Mouse (Mus musculus): ENCODE results near the gene Rpl3. TPM values are rescaled to one million over a fixed set of nuclear protein-coding genes. Genes with fewer than 3 reads are reported as not detected.

Gene Rpl3
- polyA plus RNA-seq, 1 experiment from 2014 or later: 980 TPM

DNA sequence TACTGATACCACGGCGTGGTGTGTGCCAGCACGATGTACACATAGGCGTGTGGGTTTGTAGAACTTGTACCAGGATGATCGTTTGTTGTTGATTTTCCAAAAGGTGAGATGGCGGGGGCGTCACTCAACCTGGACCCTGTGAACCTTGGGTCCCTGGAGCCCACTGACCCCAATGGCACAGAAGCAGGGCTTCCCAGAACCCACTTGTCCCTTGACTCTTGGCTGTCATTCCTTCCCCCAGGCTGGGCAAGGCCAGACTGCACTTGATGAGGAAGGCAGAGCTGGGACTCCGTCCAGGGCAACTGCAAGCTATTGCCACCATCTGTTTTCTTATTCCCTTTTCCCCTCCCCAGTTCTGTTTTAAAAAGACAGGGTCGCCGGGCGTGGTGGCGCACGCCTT is 2.5 kb upstream of the Rpl3 start:
- peaks cover 42% of the 10 kb centered on the region for H3K4me1 ChIP-seq
- no peak overlapping the region for H3K27ac ChIP-seq
- H3K36me3 ChIP-seq: no peaks in the 10 kb centered on the region
- H3K9me3 ChIP-seq: no peaks in the 10 kb centered on the region
- H3K27me3 ChIP-seq (ENCODE audit: insufficient read depth, poor library complexity, severe bottlenecking): peaks cover 85% of the 10 kb centered on the region
- WGBS: 89% methylated on average over 13 of the region's 13 CpGs
- no peak for DNase-seq (ENCODE audit: low spot score)
- no peak overlapping the region for H3K4me3 ChIP-seq

DNA sequence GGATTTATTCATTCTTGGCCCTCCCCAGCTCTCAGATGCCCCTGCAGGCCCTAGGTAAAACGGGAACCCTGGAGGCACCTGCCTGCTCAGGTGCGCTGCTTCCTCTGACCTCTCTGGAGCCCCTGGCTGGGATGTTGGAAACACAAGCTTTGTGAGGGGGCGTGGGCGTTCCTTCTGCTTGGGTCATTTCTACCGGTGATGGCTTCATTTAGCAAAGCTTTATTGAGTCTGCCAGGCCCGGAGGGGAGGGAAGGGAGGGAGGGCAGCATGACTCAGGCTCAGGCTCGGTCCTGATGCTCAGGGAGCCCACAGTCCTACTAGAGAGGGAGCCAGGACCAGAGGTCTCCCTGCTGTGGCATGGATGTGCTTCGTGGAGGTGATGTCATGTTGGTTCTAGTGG is 931 bp upstream of the Rpl3 start:
- peaks cover 74% of the 10 kb centered on the region for H3K27me3 ChIP-seq (ENCODE audit: insufficient read depth, poor library complexity, severe bottlenecking)
- DNase-seq (ENCODE audit: low spot score): no peak
- no peaks in the 10 kb centered on the region for H3K9me3 ChIP-seq
- no peak overlapping the region for H3K4me3 ChIP-seq
- H3K4me1 ChIP-seq: peaks cover 26% of the 10 kb centered on the region
- no peaks in the 10 kb centered on the region for H3K36me3 ChIP-seq
- H3K27ac ChIP-seq: no peak overlapping the region
- WGBS: 21% methylated on average over 8 of the region's 8 CpGs

DNA sequence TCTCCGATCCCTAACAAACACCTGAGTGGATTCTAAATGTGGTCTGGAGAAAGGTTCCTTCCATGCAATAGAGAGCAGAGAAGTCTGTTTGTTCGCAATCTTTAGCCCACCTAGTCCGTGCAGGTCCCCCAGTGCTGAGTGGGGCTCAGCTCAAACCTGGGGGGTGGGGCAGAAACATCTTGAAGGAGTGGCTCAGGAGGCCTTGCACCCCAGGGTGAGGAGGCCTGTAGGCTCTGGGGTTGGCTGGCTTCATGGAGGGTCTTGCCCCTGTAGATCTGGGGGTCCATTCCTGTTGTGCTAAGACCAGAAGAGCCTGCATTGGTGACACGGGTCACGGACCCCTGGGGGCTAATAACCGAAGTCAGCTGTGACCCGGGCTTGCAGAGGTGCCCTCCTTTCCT is 373 bp upstream of the Rpl3 start:
- peaks cover 72% of the 10 kb centered on the region for H3K27me3 ChIP-seq (ENCODE audit: insufficient read depth, poor library complexity, severe bottlenecking)

DNA sequence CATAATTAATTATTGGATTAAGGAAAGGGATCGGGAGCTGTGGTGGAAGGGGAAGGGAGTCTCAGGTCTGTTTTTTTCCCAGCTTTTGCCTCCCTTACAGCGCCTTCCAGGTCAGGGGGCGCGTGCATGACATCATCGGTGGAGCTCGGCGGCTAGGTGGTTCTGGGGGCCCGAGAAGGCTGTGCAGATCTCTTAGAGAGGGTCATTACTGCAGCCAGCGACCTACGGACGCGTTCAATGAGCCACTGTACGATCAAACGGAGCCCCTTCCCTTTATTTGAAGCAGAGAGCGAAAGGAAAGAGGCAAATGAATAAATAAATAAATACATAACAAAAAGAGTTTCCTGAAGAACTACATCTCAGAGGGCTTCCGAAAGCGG is 937 bp downstream of the Rpl3 start:
- Histone ChIP-seq H3K9me3 (no peaks in the 10 kb centered on the region), H3K27ac (peak overlapping the region; percentile 82), H3K4me1 (peaks cover 15% of the 10 kb centered on the region), H3K27me3 (ENCODE audit: insufficient read depth, poor library complexity, severe bottlenecking) (peaks cover 59% of the 10 kb centered on the region), H3K4me3 (peak overlapping the region; percentile 76), H3K36me3 (no peaks in the 10 kb centered on the region)
- 2% methylated on average over 17 of the region's 17 CpGs for WGBS
- DNase-seq (ENCODE audit: low spot score): no peak

More for the DNA sequence above, 373 bp upstream of the Rpl3 start:
- Histone ChIP-seq H3K36me3 (no peaks in the 10 kb centered on the region), H3K9me3 (no peaks in the 10 kb centered on the region), H3K27ac (no peak overlapping the region), H3K4me3 (peak overlapping the region; percentile 76), H3K4me1 (peaks cover 20% of the 10 kb centered on the region)
- no peak for DNase-seq (ENCODE audit: low spot score)
- WGBS: 30% methylated on average over 7 of the region's 7 CpGs

DNA sequence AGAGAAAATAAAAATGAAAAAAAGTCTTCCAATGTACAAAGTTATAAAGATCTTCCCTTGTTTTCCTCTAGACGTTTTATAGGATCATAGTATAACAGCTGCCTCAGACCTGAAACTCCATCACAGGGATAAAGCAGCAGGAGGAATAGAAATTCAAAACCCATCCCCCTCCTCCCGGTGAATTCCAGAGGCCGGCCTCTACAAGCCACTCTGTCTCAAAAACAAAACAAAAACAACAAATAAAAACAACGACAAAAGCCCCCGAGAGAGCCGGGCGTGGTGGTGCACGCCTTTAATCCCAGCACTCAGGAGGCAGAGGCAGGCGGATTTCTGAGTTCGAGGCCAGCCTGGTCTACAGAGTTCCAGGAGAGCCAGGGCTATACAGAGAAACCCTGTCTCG is 1.5 kb downstream of the Rpl3 start:
- H3K27me3 ChIP-seq (ENCODE audit: insufficient read depth, poor library complexity, severe bottlenecking): peaks cover 53% of the 10 kb centered on the region
- no peaks in the 10 kb centered on the region for H3K36me3 ChIP-seq
- no peak for DNase-seq (ENCODE audit: low spot score)
- no peaks in the 10 kb centered on the region for H3K9me3 ChIP-seq
- no peak overlapping the region for H3K27ac ChIP-seq
- H3K4me1 ChIP-seq: peaks cover 15% of the 10 kb centered on the region
- WGBS: 63% methylated on average over 11 of the region's 11 CpGs
- peak overlapping the region; percentile 76; the same call in 1 of the 2 replicates for H3K4me3 ChIP-seq

DNA sequence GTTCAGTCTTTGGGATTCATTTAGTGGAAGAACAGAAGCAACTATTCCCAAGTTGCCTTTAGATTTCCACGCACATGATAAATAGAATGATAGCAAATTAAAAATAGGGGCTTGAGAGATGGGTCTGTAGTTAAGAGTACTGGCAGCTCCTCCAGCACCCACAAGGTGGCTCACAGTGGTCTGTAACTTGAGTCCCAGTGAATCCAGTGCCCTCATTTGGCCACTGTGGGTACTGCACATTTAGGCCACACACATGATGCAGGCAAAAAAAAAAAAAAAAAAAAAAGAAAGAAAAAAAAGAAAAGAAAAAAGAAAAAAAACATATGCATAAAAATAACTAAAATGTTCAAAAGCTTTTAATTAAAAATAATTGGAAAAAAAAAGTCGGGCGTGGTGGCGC is 3.0 kb downstream of the Rpl3 start:
- Histone ChIP-seq H3K9me3 (no peaks in the 10 kb centered on the region), H3K4me1 (peaks cover 15% of the 10 kb centered on the region), H3K27me3 (ENCODE audit: insufficient read depth, poor library complexity, severe bottlenecking) (peaks cover 44% of the 10 kb centered on the region), H3K36me3 (no peaks in the 10 kb centered on the region), H3K4me3 (no peak overlapping the region), H3K27ac (no peak overlapping the region)
- DNase-seq (ENCODE audit: low spot score): peak; percentile 93
- WGBS: 28% methylated on average over 4 of the region's 4 CpGs

DNA sequence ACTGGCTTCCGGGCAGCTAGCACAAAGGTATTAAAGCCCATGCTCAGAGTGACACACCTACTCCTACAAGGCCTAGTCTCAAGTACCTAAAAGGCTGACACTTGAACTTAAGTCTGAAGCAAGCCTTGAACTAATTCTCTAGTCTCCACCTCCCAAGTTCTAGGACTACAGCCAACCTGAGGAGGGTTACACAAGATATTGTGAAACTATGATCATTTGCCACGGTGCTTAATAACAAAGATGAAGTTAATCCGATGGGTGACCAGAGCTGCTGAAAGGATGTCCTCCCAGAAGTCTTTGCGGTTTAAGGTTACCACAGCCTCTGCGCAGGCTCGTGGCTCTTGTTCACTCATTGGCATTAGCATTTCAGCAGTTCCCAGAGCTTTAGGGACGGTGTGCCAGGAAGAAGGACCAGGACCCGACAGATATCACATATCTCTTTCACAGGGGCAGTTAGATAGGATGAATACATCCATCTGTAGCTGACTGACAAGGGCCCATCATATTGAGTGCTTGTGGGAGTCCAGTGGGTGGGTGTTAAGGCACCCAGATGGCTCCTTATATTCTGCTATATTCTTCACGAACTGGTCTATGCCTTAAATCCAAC is 4.2 kb downstream of the Rpl3 start:
- H3K4me1 ChIP-seq: peaks cover 15% of the 10 kb centered on the region
- no peaks in the 10 kb centered on the region for H3K9me3 ChIP-seq
- H3K27me3 ChIP-seq (ENCODE audit: insufficient read depth, poor library complexity, severe bottlenecking): peaks cover 33% of the 10 kb centered on the region
- H3K27ac ChIP-seq: no peak overlapping the region
- 80% methylated on average over 9 of the region's 9 CpGs for WGBS
- no peak overlapping the region for H3K4me3 ChIP-seq
- no peak for DNase-seq (ENCODE audit: low spot score)
- H3K36me3 ChIP-seq: 0 out of 2 replicates have a peak, but pooled peaks cover under 1% of the 10 kb centered on the region

DNA sequence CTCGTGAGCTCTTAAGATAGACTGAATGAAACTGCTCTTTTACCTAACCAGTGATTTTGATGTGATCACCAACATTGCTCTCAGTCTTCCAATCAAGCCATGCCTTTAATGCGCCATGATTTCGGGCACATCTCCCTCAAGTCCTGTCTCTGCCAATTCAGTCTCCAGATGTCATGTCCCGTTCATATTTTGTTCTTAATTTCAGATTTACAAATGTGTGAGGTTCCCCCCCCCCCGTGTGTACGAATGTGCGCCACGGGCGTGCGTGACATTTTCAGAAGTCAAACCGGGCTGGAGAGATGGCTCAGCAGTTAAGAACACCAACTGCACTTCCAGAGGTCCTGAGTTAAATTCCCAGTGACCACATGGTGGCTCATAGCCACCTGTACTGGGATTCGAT is 7.9 kb downstream of the Rpl3 start:
- WGBS: 3% methylated on average over 12 of the region's 12 CpGs
- H3K27ac ChIP-seq: peak overlapping the region; percentile 95
- peak; percentile 83 for DNase-seq (ENCODE audit: low spot score)

DNA sequence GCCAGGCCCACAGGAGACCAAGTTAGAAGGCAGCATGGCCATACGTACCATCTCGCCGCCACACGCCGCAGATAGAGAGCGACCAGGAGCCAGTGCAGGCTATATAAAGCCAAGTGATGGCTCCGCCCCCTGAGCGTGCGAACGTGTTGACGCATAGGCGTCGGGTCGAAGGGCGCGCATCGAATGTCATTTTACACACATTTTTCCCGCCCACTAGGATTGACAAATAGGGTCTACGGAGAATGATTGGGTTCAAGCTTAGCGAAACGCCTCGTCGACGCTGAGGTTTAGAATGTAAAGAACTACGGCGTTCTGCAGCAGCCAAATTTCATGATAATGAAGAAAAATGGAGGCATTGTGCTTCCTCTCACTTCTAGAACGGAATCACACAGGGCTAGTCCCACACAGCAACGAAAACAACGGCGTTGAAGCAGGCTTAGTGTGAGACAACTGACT is 8.4 kb downstream of the Rpl3 start:
- peak overlapping the region; percentile 81 for H3K4me3 ChIP-seq
- peaks cover 19% of the 10 kb centered on the region for H3K4me1 ChIP-seq
- peak; percentile 98 for DNase-seq (ENCODE audit: low spot score)
- no peaks in the 10 kb centered on the region for H3K9me3 ChIP-seq
- under 1% methylated on average over 30 of the region's 30 CpGs for WGBS
- H3K36me3 ChIP-seq: peaks cover 41% of the 10 kb centered on the region
- H3K27ac ChIP-seq: peak overlapping the region; percentile 95
- H3K27me3 ChIP-seq (ENCODE audit: insufficient read depth, poor library complexity, severe bottlenecking): no peaks in the 10 kb centered on the region

More for the DNA sequence above, 7.9 kb downstream of the Rpl3 start:
- H3K27me3 ChIP-seq (ENCODE audit: insufficient read depth, poor library complexity, severe bottlenecking): no peaks in the 10 kb centered on the region
- no peaks in the 10 kb centered on the region for H3K9me3 ChIP-seq
- H3K4me1 ChIP-seq: peaks cover 19% of the 10 kb centered on the region
- peak overlapping the region; percentile 81 for H3K4me3 ChIP-seq
- H3K36me3 ChIP-seq: peaks cover 37% of the 10 kb centered on the region

DNA sequence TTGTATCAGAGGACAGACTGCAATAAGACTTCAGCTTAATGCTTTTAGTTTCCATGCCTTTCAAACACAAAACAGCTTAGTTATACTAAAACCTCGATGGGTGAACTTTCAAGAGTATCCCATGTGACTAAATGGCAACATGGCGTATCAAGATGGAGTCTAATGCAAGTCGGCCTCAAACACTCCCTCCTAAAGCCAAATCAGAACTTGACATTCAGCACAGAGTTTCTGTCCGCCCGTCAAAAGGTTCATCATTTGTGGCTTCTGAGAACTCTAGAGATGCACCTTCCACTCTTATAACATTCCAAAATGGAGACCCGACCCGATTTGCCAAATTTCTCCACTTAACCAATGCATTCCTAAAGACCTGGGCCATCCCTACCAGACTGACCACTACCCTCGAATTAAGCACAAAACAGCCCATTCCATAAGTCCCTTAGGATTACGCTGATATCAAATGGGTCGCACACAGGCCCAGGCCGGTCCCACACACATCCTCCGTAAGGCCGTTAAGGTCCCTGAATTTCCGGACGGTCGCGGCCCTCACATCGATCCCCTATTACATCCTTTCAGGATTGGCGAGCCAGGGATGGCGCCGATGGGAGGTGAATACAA is 8.9 kb downstream of the Rpl3 start:
- peak overlapping the region; percentile 81 for H3K4me3 ChIP-seq
- H3K4me1 ChIP-seq: peaks cover 19% of the 10 kb centered on the region
- WGBS: under 1% methylated on average over 21 of the region's 21 CpGs
- DNase-seq (ENCODE audit: low spot score): no peak
- H3K27ac ChIP-seq: peak overlapping the region; percentile 95
- H3K9me3 ChIP-seq: no peaks in the 10 kb centered on the region
- H3K36me3 ChIP-seq: peaks cover 46% of the 10 kb centered on the region
- H3K27me3 ChIP-seq (ENCODE audit: insufficient read depth, poor library complexity, severe bottlenecking): no peaks in the 10 kb centered on the region

DNA sequence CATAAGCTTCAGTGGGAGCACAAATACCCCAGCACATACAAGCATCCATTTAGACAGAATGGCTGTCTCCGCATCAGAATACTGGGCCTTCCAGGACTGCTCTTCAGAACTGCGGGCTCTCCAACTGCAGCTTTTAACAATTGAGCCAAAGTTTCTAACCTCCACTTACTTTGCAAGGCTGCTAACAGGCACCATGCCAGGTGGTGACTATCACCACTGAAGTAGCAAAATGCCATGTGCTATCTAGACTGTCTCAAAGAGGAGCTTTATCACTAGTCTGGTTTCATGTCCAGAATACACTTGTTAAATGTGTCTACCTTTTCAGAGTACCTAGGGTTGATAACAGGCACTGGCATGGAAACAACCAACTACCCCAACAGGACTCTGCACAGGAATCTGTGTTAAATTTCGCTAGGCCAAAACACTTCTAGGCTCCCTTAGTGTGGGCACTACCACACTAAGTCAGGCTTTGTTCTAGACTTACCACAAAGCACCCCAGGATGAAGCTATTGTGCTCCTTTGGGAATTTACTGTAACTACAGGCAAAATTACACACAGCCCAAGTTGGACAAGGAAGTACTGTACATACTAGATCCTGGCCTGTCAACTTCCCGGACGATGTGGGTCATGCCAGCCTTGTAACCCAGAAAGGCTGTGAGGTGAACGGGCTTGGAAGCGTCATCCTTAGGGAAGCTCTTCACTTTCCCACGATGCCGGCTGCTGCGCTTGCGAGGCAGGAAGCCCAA is 9.7 kb downstream of the Rpl3 start:
- peaks cover 19% of the 10 kb centered on the region for H3K4me1 ChIP-seq

DNA sequence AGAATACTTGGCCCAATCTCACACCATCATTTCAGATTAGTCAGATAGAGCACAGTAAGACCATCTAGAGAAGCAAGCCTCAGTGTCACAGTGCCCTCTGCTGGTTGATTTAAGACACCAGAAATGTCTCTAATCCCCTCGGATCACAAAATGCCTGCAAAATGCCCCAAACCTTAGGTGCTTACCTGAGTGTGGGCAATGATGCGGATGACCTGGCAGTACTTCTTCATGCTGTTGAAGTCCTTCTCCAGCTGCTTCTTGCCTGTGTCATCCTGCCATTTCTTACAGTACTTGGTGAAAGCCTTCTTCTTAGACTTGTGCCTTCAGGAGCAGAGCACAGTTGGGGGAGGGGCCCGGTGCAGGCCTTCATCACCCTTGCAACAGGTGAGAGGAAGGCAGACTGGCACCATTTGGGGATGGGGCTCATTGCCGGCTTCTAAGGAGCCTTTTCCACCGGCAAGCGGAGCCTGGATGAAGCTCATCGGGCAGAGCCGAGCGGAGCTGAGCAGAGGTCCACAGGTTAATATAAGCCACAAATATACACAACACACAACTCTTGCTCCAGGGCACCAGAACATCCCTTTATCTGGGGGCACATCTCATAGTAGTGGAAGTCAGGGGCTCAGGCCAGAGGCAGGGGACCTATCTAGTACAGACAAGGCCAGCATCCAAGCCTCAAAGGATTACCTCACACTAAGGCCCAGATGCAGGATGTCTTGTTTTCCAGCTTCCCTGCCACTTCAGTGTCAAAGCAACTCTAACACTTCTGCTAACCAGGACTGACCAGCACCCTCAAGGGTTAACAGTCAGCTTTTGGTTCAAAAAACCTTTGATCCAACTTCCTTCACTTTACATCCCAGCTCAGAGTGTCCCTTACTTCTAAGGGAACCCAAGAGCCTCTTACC is 10.7 kb downstream of the Rpl3 start:
- peak overlapping the region; percentile 81 for H3K4me3 ChIP-seq
- DNase-seq (ENCODE audit: low spot score): no peak
- 72% methylated on average over 9 of the region's 9 CpGs for whole genome bisulfite sequencing
- H3K9me3 ChIP-seq: no peaks in the 10 kb centered on the region
- peak overlapping the region; percentile 52; the same call in 1 of the 2 replicates for H3K27ac ChIP-seq
- H3K27me3 ChIP-seq (ENCODE audit: insufficient read depth, poor library complexity, severe bottlenecking): no peaks in the 10 kb centered on the region
- peaks cover 60% of the 10 kb centered on the region for H3K36me3 ChIP-seq
- H3K4me1 ChIP-seq: peaks cover 26% of the 10 kb centered on the region

More for the DNA sequence above, 9.7 kb downstream of the Rpl3 start:
- 7% methylated on average over 11 of the region's 11 CpGs for WGBS
- no peaks in the 10 kb centered on the region for H3K27me3 ChIP-seq (ENCODE audit: insufficient read depth, poor library complexity, severe bottlenecking)
- peak overlapping the region; percentile 81 for H3K4me3 ChIP-seq
- H3K27ac ChIP-seq: peak overlapping the region; percentile 95
- no peaks in the 10 kb centered on the region for H3K9me3 ChIP-seq
- H3K36me3 ChIP-seq: peaks cover 54% of the 10 kb centered on the region
- no peak for DNase-seq (ENCODE audit: low spot score)
